Mouse (Mus musculus) erythroblast, embryonic 14.5 days (primary cell): ENCODE measurements around the gene Lactbl1.

Experiments used
- GATA1 ChIP-seq: IDR thresholded peaks from 2 replicates; pipeline ENCODE4 v1.6.1; 2012; ENCODE audit warnings: low read length, inconsistent platforms, mixed read lengths
- TAL1 ChIP-seq: IDR thresholded peaks from 3 replicates; pipeline ENCODE4 v1.6.1; 2012; ENCODE audit warnings: low read length, inconsistent platforms, mixed read lengths

DNA sequence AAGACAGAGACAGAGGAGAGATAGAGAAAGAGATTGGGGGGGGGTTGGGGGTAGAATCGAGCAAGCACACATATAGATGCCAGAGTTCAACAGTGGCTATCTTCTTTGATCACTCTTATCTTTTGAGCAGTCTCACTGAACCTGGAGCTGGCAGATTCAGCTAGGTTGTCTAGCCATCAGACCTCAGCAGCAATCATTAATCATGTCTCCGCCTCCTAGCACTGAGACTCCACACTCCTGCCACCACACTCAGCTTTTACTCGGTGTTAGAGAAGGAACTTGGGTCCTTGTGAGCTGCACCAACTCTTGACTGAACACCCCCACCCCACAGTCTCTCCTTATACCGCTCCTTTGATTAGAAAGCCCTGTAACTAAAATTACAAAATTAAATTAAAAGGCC lies 30.3 kb upstream of the Lactbl1 start:
- TF ChIP-seq GATA1 (no peak), TAL1 (no peak)
